Mouse (Mus musculus): ENCODE measurements around the gene Cdcp2. TPM values are rescaled to one million over a fixed set of nuclear protein-coding genes. Genes with fewer than 3 reads are reported as not detected.
"Not testable (repeated sequence)": the region's sequence is repeated elsewhere in the genome, so short reads cannot be mapped to it uniquely, and the experiment has no call there.

The Cdcp2 gene
- polyA plus RNA-seq, 1 experiment from 2014 or later, result not detected

DNA sequence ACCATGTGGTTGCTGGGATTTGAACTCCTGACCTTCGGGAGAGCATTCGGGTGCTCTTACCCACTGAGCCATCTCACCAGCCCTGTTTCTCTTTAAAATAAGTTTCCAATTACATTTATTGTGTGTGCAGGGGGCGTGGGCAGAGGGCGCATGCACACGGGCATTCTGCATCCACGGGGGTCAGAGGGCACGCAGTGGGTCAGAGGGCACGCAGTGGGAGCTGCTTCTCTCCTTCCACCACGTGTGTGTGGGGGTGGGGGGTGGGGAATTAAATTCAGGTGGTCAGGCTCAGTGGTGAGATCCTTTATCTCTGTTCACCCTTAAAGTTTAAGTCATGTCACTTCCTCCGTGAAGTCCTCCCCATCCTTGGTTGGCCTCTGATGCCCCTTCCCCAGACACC lies 1.7 kb downstream of the Cdcp2 start:
- Histone ChIP-seq H3K36me3 (ENCODE audit: control insufficient read depth, insufficient read depth, low read length) (no peaks in the 10 kb centered on the region), H3K4me1 (ENCODE audit: control insufficient read depth, insufficient read depth, low read length) (0 out of 2 replicates have a peak, but pooled peaks cover 9% of the 10 kb centered on the region), H3K9me3 (replicated peaks; ENCODE audit: control insufficient read depth, low read length) (no peaks in the 10 kb centered on the region), H3K27me3 (ENCODE audit: control insufficient read depth, insufficient read depth, low read length) (no peaks in the 10 kb centered on the region), H3K27ac (ENCODE audit: low read depth, low read length) (no peak overlapping the region), H3K4me3 (ENCODE audit: low read depth, low read length) (no peak overlapping the region), H3K4me2 (no peak overlapping the region), H3K9ac (ENCODE audit: low read depth, low read length) (no peak overlapping the region)
- 82% methylated on average over 10 of the region's 10 CpGs for whole genome bisulfite sequencing (ENCODE audit: insufficient replicate concordance)
- no peak for ATAC-seq (replicated peaks; ENCODE audit: insufficient number of reproducible peaks, low FRiP score, low TSS enrichment)

DNA sequence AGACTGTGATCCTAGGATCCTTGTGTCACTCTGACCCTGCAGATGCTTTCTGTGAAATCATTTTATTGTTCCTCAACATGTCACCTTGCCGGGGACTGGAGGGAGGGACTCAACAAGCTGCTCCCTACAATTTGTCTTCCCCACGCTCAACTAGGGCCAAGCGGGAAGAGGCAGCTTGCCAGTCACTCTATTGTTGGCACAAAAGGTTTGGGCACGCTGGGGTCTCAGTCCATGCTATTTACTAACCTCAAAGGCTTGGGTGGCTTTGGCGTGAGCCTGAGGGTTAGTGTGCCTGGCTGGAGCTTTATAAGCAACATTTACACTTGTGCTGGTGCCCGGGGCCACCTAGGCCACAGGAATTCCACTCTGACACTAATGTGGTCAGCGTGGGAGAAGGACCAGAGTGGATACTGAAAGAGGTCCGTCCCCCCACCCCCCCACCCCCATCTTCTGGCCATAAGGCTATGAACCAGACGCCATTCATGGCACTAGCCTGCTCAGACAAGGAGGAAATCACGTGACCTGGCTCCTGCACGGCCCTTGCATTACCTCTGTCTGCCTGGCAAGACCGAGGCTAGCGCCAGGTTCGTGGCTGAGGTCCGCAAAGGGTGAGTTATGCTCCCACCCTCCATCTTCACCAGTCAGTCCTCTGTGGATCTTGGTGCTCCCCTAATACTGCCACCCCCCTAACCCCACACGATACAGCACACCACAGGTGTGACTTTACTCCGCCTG lies 2.3 kb downstream of the Cdcp2 start:
- Histone ChIP-seq H3K4me3 (ENCODE audit: low read depth, low read length) (no peak overlapping the region), H3K27ac (ENCODE audit: low read depth, low read length) (no peak overlapping the region), H3K36me3 (ENCODE audit: control insufficient read depth, insufficient read depth, low read length) (no peaks in the 10 kb centered on the region), H3K4me2 (no peak overlapping the region), H3K4me1 (ENCODE audit: control insufficient read depth, insufficient read depth, low read length) (0 out of 2 replicates have a peak, but pooled peaks cover 9% of the 10 kb centered on the region), H3K27me3 (ENCODE audit: control insufficient read depth, insufficient read depth, low read length) (no peaks in the 10 kb centered on the region), H3K9ac (ENCODE audit: low read depth, low read length) (no peak overlapping the region), H3K9me3 (replicated peaks; ENCODE audit: control insufficient read depth, low read length) (no peaks in the 10 kb centered on the region)
- WGBS (ENCODE audit: insufficient replicate concordance), result 77% methylated on average over 17 of the region's 17 CpGs
- no peak for ATAC-seq (replicated peaks; ENCODE audit: insufficient number of reproducible peaks, low FRiP score, low TSS enrichment)

DNA sequence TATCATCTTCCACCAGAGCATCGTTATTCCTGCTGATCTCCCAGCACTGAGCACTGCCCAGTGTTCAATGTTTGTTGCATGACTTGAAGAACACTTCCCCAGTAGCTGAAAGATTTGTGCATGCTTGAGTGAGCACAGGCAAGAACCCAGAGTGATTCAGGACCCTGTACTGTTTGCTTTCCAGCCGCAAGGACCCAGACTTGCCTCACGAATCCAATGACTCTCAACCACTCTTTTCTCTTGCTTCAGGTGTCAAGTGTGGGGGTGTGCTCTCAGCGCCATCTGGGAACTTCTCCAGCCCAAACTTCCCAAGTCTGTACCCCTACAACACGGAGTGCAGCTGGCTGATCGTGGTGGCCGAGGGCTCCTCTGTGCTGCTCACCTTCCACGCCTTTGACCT lies 5.5 kb downstream of the Cdcp2 start:
- Histone ChIP-seq H3K9ac (ENCODE audit: low read depth, low read length) (no peak overlapping the region), H3K4me2 (no peak overlapping the region), H3K36me3 (ENCODE audit: control insufficient read depth, insufficient read depth, low read length) (no peaks in the 10 kb centered on the region), H3K9me3 (replicated peaks; ENCODE audit: control insufficient read depth, low read length) (no peaks in the 10 kb centered on the region), H3K4me1 (ENCODE audit: control insufficient read depth, insufficient read depth, low read length) (0 out of 2 replicates have a peak, but pooled peaks cover 3% of the 10 kb centered on the region), H3K27ac (ENCODE audit: low read depth, low read length) (no peak overlapping the region), H3K27me3 (ENCODE audit: control insufficient read depth, insufficient read depth, low read length) (no peaks in the 10 kb centered on the region), H3K4me3 (ENCODE audit: low read depth, low read length) (no peak overlapping the region)
- no peak for ATAC-seq (replicated peaks; ENCODE audit: insufficient number of reproducible peaks, low FRiP score, low TSS enrichment)
- WGBS (ENCODE audit: insufficient replicate concordance), result 70% methylated on average over 8 of the region's 8 CpGs

DNA sequence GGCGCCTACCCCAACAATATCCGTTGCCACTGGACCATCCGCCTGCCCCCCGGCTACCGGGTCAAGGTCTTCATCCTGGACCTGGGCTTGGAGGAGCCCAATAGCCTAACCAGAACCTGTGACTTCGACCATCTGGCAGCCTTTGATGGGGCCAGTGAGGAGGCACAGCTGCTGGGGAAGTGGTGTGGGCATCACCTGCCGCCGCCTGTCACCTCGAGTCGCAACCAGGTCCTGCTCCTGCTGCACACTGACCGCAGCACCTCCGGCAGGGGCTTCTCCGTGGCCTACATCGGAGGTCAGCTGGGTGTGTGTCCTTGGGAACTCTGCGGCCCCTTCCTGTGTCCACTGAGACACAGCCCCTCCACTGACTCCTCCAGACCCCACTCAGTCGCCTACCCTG lies 10.1 kb downstream of the Cdcp2 start:
- Histone ChIP-seq H3K4me2 (no peak overlapping the region), H3K9me3 (replicated peaks; ENCODE audit: control insufficient read depth, low read length) (no peaks in the 10 kb centered on the region), H3K9ac (ENCODE audit: low read depth, low read length) (no peak overlapping the region), H3K36me3 (ENCODE audit: control insufficient read depth, insufficient read depth, low read length) (no peaks in the 10 kb centered on the region), H3K4me3 (ENCODE audit: low read depth, low read length) (no peak overlapping the region), H3K27ac (ENCODE audit: low read depth, low read length) (no peak overlapping the region), H3K4me1 (ENCODE audit: control insufficient read depth, insufficient read depth, low read length) (0 out of 2 replicates have a peak, but pooled peaks cover 5% of the 10 kb centered on the region), H3K27me3 (ENCODE audit: control insufficient read depth, insufficient read depth, low read length) (no peaks in the 10 kb centered on the region)
- 83% methylated on average over 16 of the region's 16 CpGs for WGBS (ENCODE audit: insufficient replicate concordance)
- ATAC-seq (replicated peaks; ENCODE audit: insufficient number of reproducible peaks, low FRiP score, low TSS enrichment), result no peak

DNA sequence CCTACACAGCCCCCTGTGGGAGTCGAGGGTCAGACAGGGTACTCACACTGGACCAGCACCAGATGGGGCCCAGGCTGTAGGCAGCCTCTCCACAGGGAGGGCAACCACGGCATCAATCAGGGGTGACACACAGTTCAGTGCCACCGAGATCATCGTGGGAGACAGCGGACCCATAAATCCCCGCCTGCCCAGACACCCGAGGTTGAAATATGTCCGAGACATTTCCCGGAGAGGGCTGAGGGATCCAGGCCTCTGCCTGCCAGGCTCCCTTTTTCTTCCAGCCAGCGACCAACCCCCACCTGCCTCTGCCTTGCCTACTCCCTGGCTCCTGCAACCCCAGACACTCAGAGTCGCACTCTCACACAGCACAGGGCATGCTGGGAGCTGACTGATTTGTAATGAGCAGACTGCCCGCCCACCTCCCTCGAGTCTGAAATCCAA lies 11.6 kb downstream of the Cdcp2 start:
- Histone ChIP-seq H3K9me3 (replicated peaks; ENCODE audit: control insufficient read depth, low read length) (no peaks in the 10 kb centered on the region), H3K36me3 (ENCODE audit: control insufficient read depth, insufficient read depth, low read length) (no peaks in the 10 kb centered on the region), H3K9ac (ENCODE audit: low read depth, low read length) (no peak overlapping the region), H3K4me1 (ENCODE audit: control insufficient read depth, insufficient read depth, low read length) (0 out of 2 replicates have a peak, but pooled peaks cover 2% of the 10 kb centered on the region), H3K4me3 (ENCODE audit: low read depth, low read length) (no peak overlapping the region), H3K27me3 (ENCODE audit: control insufficient read depth, insufficient read depth, low read length) (no peaks in the 10 kb centered on the region), H3K27ac (ENCODE audit: low read depth, low read length) (no peak overlapping the region), H3K4me2 (no peak overlapping the region)
- ATAC-seq (replicated peaks; ENCODE audit: insufficient number of reproducible peaks, low FRiP score, low TSS enrichment), result no peak
- 53% methylated on average over 13 of the region's 13 CpGs for WGBS (ENCODE audit: insufficient replicate concordance)

DNA sequence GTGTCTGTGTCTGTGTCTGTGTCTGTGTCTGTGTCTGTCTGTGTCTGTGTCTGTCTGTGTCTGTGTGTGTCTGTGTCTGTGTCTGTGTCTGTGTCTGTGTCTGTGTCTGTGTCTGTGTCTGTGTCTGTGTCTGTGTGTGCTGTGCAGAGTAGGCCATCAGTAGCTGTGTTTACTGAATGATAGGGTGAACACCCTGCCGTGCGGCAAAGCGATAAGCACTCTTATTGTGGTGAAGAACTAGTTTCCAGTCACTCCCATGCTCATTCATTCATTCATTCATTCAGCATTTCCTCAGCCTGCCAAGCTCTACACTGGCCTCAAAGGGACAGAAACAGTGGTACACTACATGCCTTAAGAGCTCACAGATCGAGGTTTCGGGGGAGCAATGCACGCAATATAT lies 12.5 kb downstream of the Cdcp2 start:
- H3K9ac ChIP-seq (ENCODE audit: low read depth, low read length); ATAC-seq (replicated peaks; ENCODE audit: insufficient number of reproducible peaks, low FRiP score, low TSS enrichment); H3K4me2 ChIP-seq; H3K9me3 ChIP-seq (replicated peaks; ENCODE audit: control insufficient read depth, low read length); H3K27me3 ChIP-seq (ENCODE audit: control insufficient read depth, insufficient read depth, low read length); H3K36me3 ChIP-seq (ENCODE audit: control insufficient read depth, insufficient read depth, low read length); H3K27ac ChIP-seq (ENCODE audit: low read depth, low read length); H3K4me1 ChIP-seq (ENCODE audit: control insufficient read depth, insufficient read depth, low read length); H3K4me3 ChIP-seq (ENCODE audit: low read depth, low read length): not testable (repeated sequence)
- WGBS (ENCODE audit: insufficient replicate concordance), result 79% methylated on average over 6 of the region's 6 CpGs

DNA sequence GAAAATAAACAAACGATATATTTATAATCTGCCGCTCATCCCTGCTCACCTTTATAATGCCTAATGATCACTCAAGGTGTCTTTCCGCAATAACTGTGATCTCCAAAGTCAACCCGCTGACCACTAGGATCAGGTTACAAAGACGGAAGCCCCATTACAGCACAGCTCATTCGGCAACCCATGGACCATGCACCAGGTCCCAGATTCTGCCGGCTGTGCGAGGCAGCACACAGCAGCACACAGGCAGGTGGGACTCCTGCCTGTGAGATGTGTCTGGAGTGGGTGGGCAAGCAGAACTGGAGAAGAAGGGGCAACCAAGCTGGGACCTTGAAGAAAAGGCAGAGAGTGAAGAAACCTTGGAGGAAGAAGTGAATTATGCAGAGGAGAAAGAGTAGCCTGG lies 17.6 kb downstream of the Cdcp2 start:
- Histone ChIP-seq H3K27ac (ENCODE audit: low read depth, low read length) (no peak overlapping the region), H3K4me3 (ENCODE audit: low read depth, low read length) (no peak overlapping the region), H3K36me3 (ENCODE audit: control insufficient read depth, insufficient read depth, low read length) (no peaks in the 10 kb centered on the region), H3K4me1 (ENCODE audit: control insufficient read depth, insufficient read depth, low read length) (no peaks in the 10 kb centered on the region), H3K9ac (ENCODE audit: low read depth, low read length) (no peak overlapping the region), H3K4me2 (no peak overlapping the region), H3K27me3 (ENCODE audit: control insufficient read depth, insufficient read depth, low read length) (no peaks in the 10 kb centered on the region), H3K9me3 (replicated peaks; ENCODE audit: control insufficient read depth, low read length) (no peaks in the 10 kb centered on the region)
- WGBS (ENCODE audit: insufficient replicate concordance), result 47% methylated on average over 8 of the region's 8 CpGs
- no peak for ATAC-seq (replicated peaks; ENCODE audit: insufficient number of reproducible peaks, low FRiP score, low TSS enrichment)

DNA sequence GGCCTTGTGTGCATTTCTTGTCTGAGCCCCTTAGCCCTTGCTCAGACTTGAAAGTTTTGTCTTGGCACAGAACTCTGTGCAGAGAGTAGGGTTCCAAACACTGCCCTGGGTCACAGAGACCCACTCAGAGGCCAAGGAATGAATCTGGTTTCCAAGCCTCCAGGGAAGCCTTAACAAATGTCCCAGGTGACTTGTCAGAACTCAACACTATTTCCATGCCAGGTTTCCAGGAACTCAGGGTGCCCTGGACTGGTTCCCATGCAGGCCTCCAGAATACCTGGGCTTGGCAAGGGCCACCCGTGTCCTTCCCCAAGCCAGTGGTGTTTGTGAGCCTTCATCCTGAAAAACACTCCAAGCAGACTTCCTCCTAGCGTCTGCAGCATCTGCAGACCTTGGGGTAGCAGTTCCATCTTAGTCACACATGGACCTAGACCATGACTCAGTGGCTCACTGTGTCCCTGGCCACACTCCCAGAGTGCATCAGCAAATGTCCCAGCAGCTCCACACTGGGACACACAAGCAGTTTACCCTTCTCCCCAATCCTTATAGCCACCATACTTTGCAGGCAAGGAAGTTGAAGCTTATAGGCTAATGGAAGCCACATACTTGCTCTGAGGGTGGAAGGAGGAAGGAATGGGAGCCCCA lies 21.2 kb downstream of the Cdcp2 start:
- H3K9ac ChIP-seq (ENCODE audit: low read depth, low read length), result no peak overlapping the region
- no peaks in the 10 kb centered on the region for H3K4me1 ChIP-seq (ENCODE audit: control insufficient read depth, insufficient read depth, low read length)
- 0 out of 2 replicates have a peak, but pooled peaks cover 2% of the 10 kb centered on the region for H3K27me3 ChIP-seq (ENCODE audit: control insufficient read depth, insufficient read depth, low read length)
- no peak overlapping the region for H3K4me2 ChIP-seq
- no peak overlapping the region for H3K4me3 ChIP-seq (ENCODE audit: low read depth, low read length)
- no peaks in the 10 kb centered on the region for H3K9me3 ChIP-seq (replicated peaks; ENCODE audit: control insufficient read depth, low read length)
- ATAC-seq (replicated peaks; ENCODE audit: insufficient number of reproducible peaks, low FRiP score, low TSS enrichment), result no peak
- H3K27ac ChIP-seq (ENCODE audit: low read depth, low read length), result no peak overlapping the region
- 62% methylated on average over 2 of the region's 2 CpGs for WGBS (ENCODE audit: insufficient replicate concordance)
- H3K36me3 ChIP-seq (ENCODE audit: control insufficient read depth, insufficient read depth, low read length), result no peaks in the 10 kb centered on the region

Measured in heart, embryonic 11.5 days (tissue).